Mouse (Mus musculus) heart, embryonic 10.5 days (tissue): ENCODE measurements at regions not wholly inside any gene's neighbourhood (a gene's known extent, or its start where the extent isn't known, plus 50 kb on each side); places are given as distances from the start of the nearest gene placed in this dataset.

Source experiments
- DNase-seq: peaks from one replicate; pipeline ENCODE4 v3.0.0-alpha.2; 2017; ENCODE audit warnings: low spot score
- H3K27ac ChIP-seq: fragments of 300-500 bp; sonication (generic); 2 replicates; pipeline ENCODE4 v1.5.1; 2016; ENCODE audit warnings: mild to moderate bottlenecking
- H3K27me3 ChIP-seq: fragments of 300-500 bp; sonication (generic); 2 replicates; pipeline ENCODE4 v1.6.1; 2016; ENCODE audit warnings: mild to moderate bottlenecking; ENCODE audit not compliant: poor library complexity, insufficient read depth, severe bottlenecking
- H3K36me3 ChIP-seq: fragments of 300-500 bp; sonication (generic); 2 replicates; pipeline ENCODE4 v1.6.1; 2016; ENCODE audit warnings: mild to moderate bottlenecking, moderate library complexity
- H3K4me1 ChIP-seq: fragments of 300-500 bp; sonication (generic); 2 replicates; pipeline ENCODE4 v1.6.1; 2016; ENCODE audit warnings: mild to moderate bottlenecking
- H3K4me3 ChIP-seq: fragments of 300-500 bp; sonication (generic); 2 replicates; pipeline ENCODE4 v1.5.1; 2016; ENCODE audit warnings: mild to moderate bottlenecking, moderate library complexity
- H3K9me3 ChIP-seq: fragments of 300-500 bp; sonication (generic); 2 replicates; pipeline ENCODE4 v1.6.1; 2016; ENCODE audit warnings: mild to moderate bottlenecking, moderate library complexity
- WGBS: fragments of 180-500 bp; shearing (Covaris S2); methylation state at CpG from one replicate; pipeline ENCODE4 v1.1.7; 2016; 5-methylcytosine and 5-hydroxymethylcytosine counted together

- H3K27me3 ChIP-seq, result no peaks in the 10 kb centered on the region
- H3K9me3 ChIP-seq, result no peaks in the 10 kb centered on the region
- 83% methylated on average over 5 of the region's 5 CpGs for WGBS
- H3K4me1 ChIP-seq, result no peaks in the 10 kb centered on the region
- H3K36me3 ChIP-seq, result no peaks in the 10 kb centered on the region
- H3K27ac ChIP-seq, result no peak overlapping the region
- no peak overlapping the region for H3K4me3 ChIP-seq
- no peak for DNase-seq
Measured at GRCm38 (mm10) chr4:88998286-88998685, 118.3 kb upstream of the Ifne start.

GRCm38 (mm10) chr4:88995129-88995919, 115.3 kb upstream of the Ifne start:
- no peak overlapping the region for H3K4me3 ChIP-seq
- H3K36me3 ChIP-seq, result no peaks in the 10 kb centered on the region
- WGBS, result 77% methylated on average over 5 of the region's 5 CpGs
- no peaks in the 10 kb centered on the region for H3K4me1 ChIP-seq
- no peaks in the 10 kb centered on the region for H3K27me3 ChIP-seq
- no peak overlapping the region for H3K27ac ChIP-seq
- H3K9me3 ChIP-seq, result no peaks in the 10 kb centered on the region
- no peak for DNase-seq

- no peaks in the 10 kb centered on the region for H3K4me1 ChIP-seq
- no peaks in the 10 kb centered on the region for H3K9me3 ChIP-seq
- H3K4me3 ChIP-seq, result no peak overlapping the region
- no peaks in the 10 kb centered on the region for H3K27me3 ChIP-seq
- H3K27ac ChIP-seq, result no peak overlapping the region
- no peak for DNase-seq
- H3K36me3 ChIP-seq, result no peaks in the 10 kb centered on the region
- 71% methylated on average over 4 of the region's 4 CpGs for WGBS
Measured at GRCm38 (mm10) chr4:88994486-88994885, 114.5 kb upstream of the Ifne start.

GRCm38 (mm10) chr4:88992498-88992897, 112.5 kb upstream of the Ifne start:
- Histone ChIP-seq H3K4me3 (no peak overlapping the region), H3K27me3 (no peaks in the 10 kb centered on the region), H3K4me1 (no peaks in the 10 kb centered on the region), H3K9me3 (no peaks in the 10 kb centered on the region), H3K36me3 (no peaks in the 10 kb centered on the region), H3K27ac (no peak overlapping the region)
- 70% methylated on average over 2 of the region's 2 CpGs for WGBS
- DNase-seq, result no peak

- no peak overlapping the region for H3K4me3 ChIP-seq
- H3K9me3 ChIP-seq, result no peaks in the 10 kb centered on the region
- 69% methylated on average over 4 of the region's 4 CpGs for WGBS
- no peaks in the 10 kb centered on the region for H3K4me1 ChIP-seq
- no peak for DNase-seq
- H3K36me3 ChIP-seq, result no peaks in the 10 kb centered on the region
- H3K27me3 ChIP-seq, result no peaks in the 10 kb centered on the region
- no peak overlapping the region for H3K27ac ChIP-seq
Measured at GRCm38 (mm10) chr4:88988363-88988762, 108.4 kb upstream of the Ifne start.

- WGBS, result 57% methylated on average over 1 of the region's 1 CpGs
- Histone ChIP-seq H3K27me3 (no peaks in the 10 kb centered on the region), H3K27ac (no peak overlapping the region), H3K9me3 (no peaks in the 10 kb centered on the region), H3K4me3 (no peak overlapping the region), H3K4me1 (no peaks in the 10 kb centered on the region), H3K36me3 (no peaks in the 10 kb centered on the region)
- DNase-seq, result no peak
Measured at GRCm38 (mm10) chr4:88987103-88987502, 107.1 kb upstream of the Ifne start.

GRCm38 (mm10) chr4:88982457-88982856, 102.5 kb upstream of the Ifne start:
- Histone ChIP-seq H3K4me1 (no peaks in the 10 kb centered on the region), H3K27me3 (no peaks in the 10 kb centered on the region), H3K36me3 (no peaks in the 10 kb centered on the region), H3K4me3 (no peak overlapping the region), H3K27ac (no peak overlapping the region), H3K9me3 (no peaks in the 10 kb centered on the region)
- no peak for DNase-seq
- WGBS, result 70% methylated on average over 3 of the region's 3 CpGs

- DNase-seq, result no peak
- Histone ChIP-seq H3K27ac (no peak overlapping the region), H3K9me3 (no peaks in the 10 kb centered on the region), H3K27me3 (no peaks in the 10 kb centered on the region), H3K36me3 (no peaks in the 10 kb centered on the region), H3K4me1 (no peaks in the 10 kb centered on the region), H3K4me3 (no peak overlapping the region)
- 68% methylated on average over 3 of the region's 3 CpGs for WGBS
Measured at GRCm38 (mm10) chr4:88977099-88977888, 97.3 kb upstream of the Ifne start.

- no peaks in the 10 kb centered on the region for H3K27me3 ChIP-seq
- H3K4me1 ChIP-seq, result no peaks in the 10 kb centered on the region
- H3K9me3 ChIP-seq, result no peaks in the 10 kb centered on the region
- 71% methylated on average over 2 of the region's 2 CpGs for WGBS
- H3K36me3 ChIP-seq, result no peaks in the 10 kb centered on the region
- no peak overlapping the region for H3K27ac ChIP-seq
- DNase-seq, result no peak
- H3K4me3 ChIP-seq, result no peak overlapping the region
Measured at GRCm38 (mm10) chr4:88974535-88974934, 94.5 kb upstream of the Ifne start.

GRCm38 (mm10) chr4:88969134-88969841, 89.3 kb upstream of the Ifne start:
- Histone ChIP-seq H3K4me3 (no peak overlapping the region), H3K4me1 (no peaks in the 10 kb centered on the region), H3K27ac (no peak overlapping the region), H3K9me3 (no peaks in the 10 kb centered on the region), H3K27me3 (no peaks in the 10 kb centered on the region), H3K36me3 (no peaks in the 10 kb centered on the region)
- no peak for DNase-seq
- 61% methylated on average over 6 of the region's 6 CpGs for WGBS

- no peak overlapping the region for H3K4me3 ChIP-seq
- H3K27ac ChIP-seq, result no peak overlapping the region
- DNase-seq, result no peak
- no peaks in the 10 kb centered on the region for H3K9me3 ChIP-seq
- no peaks in the 10 kb centered on the region for H3K27me3 ChIP-seq
- no peaks in the 10 kb centered on the region for H3K4me1 ChIP-seq
- H3K36me3 ChIP-seq, result no peaks in the 10 kb centered on the region
- WGBS, result 62% methylated on average over 3 of the region's 3 CpGs
Measured at GRCm38 (mm10) chr4:88959621-88960020, 79.6 kb upstream of the Ifne start.

GRCm38 (mm10) chr4:88956605-88957004, 76.6 kb upstream of the Ifne start:
- no peak for DNase-seq
- Histone ChIP-seq H3K9me3 (no peaks in the 10 kb centered on the region), H3K36me3 (no peaks in the 10 kb centered on the region), H3K27ac (no peak overlapping the region), H3K27me3 (no peaks in the 10 kb centered on the region), H3K4me3 (no peak overlapping the region), H3K4me1 (no peaks in the 10 kb centered on the region)
- 77% methylated on average over 4 of the region's 4 CpGs for WGBS

GRCm38 (mm10) chr4:88956151-88956550, 76.2 kb upstream of the Ifne start:
- H3K27ac ChIP-seq, result 0 out of 2 replicates have a peak overlapping the region, but pooled peaks have one; percentile 11
- no peaks in the 10 kb centered on the region for H3K27me3 ChIP-seq
- no peaks in the 10 kb centered on the region for H3K36me3 ChIP-seq
- H3K4me3 ChIP-seq, result no peak overlapping the region
- DNase-seq, result no peak
- WGBS, result 37% methylated on average over 7 of the region's 7 CpGs
- no peaks in the 10 kb centered on the region; the same call in 1 of the 2 replicates for H3K4me1 ChIP-seq
- H3K9me3 ChIP-seq, result no peaks in the 10 kb centered on the region
